Mouse (Mus musculus): Measurements from ENCODE around the gene Lrba. TPM values are rescaled to one million over a fixed set of nuclear protein-coding genes. Genes with fewer than 3 reads are reported as not detected.

The Lrba gene
- polyA plus RNA-seq, 1 experiment from 2014 or later: 2.5 TPM

DNA sequence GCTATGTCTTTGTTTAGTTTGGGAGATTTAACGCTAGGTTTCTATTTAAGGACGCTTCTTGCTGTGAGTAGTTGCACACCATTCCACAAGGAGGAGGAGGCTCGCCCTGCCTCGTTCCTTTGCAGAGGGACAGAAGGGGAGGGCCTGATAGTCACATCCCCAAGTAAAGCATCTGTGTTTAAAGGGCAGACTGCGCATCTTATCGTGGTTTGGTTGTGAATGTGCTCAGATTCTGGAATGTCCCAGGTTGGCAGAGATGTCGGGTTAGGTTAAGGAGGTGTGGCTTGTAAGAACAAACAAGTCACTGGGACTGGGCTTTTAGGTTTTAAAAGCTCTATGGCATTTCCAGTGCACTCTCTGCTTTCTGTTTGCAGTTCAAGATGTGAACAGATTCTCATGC, 464.8 kb downstream of the Lrba start:
- Histone ChIP-seq H3K4me1 (peaks cover 19% of the 10 kb centered on the region; the same call in 1 of the 2 replicates), H3K27ac (0 out of 2 replicates have a peak overlapping the region, but pooled peaks have one; percentile 16), H3K4me3 (peak overlapping the region; percentile 32; the same call in 1 of the 2 replicates), H3K27me3 (ENCODE audit: insufficient read depth, poor library complexity, severe bottlenecking) (0 out of 2 replicates have a peak, but pooled peaks cover 10% of the 10 kb centered on the region), H3K9me3 (no peaks in the 10 kb centered on the region), H3K36me3 (no peaks in the 10 kb centered on the region)
- 6% methylated on average over 7 of the region's 7 CpGs for WGBS
- DNase-seq (ENCODE audit: low spot score): no peak

DNA sequence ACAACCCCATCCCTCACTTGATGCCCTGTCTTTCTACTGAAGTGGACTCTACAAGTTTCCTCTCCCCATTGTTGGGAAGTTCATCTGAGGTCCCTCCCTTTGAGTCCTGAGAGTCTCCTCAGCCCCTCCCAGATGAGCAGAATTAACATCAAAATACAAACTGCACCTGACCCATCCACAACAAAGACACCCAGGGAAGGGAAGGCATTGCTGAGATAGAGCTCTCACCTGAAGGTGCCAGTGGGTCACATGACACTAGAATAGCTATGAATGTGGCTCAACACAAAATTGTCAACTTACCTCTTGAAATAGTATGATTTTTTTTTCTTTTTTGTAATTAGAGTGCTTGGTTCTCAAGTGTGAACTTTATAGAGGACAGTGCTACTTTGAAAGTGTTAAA, 468.3 kb downstream of the Lrba start:
- no peak overlapping the region for H3K4me3 ChIP-seq
- H3K9me3 ChIP-seq: no peaks in the 10 kb centered on the region
- H3K4me1 ChIP-seq: peaks cover 15% of the 10 kb centered on the region; the same call in 1 of the 2 replicates
- H3K36me3 ChIP-seq: no peaks in the 10 kb centered on the region
- H3K27ac ChIP-seq: no peak overlapping the region
- no peaks in the 10 kb centered on the region for H3K27me3 ChIP-seq (ENCODE audit: insufficient read depth, poor library complexity, severe bottlenecking)
- no peak for DNase-seq (ENCODE audit: low spot score)

DNA sequence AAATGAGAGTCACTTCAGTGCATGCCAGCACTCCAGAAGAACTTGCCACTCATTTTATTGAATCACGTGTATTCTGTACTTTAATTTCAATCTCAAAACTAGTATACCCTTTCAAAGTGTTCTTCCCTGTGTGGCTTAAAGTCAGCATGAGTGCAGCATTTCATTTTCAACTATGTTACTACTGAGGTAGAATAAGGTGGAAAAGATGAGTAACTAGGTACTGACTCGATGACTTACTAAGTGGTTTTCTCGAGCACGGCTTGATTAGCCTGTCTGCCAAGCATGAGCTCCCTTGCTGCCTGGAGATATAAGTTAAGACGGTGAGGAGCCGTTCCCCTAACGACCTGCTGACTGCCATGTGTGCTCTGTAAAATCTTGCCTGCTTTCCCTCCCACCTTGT, 469.1 kb downstream of the Lrba start:
- Histone ChIP-seq H3K27me3 (ENCODE audit: insufficient read depth, poor library complexity, severe bottlenecking) (no peaks in the 10 kb centered on the region), H3K36me3 (no peaks in the 10 kb centered on the region), H3K27ac (no peak overlapping the region), H3K9me3 (no peaks in the 10 kb centered on the region), H3K4me3 (no peak overlapping the region), H3K4me1 (peaks cover 8% of the 10 kb centered on the region; the same call in 1 of the 2 replicates)
- WGBS: 52% methylated on average over 7 of the region's 7 CpGs
- no peak for DNase-seq (ENCODE audit: low spot score)

DNA sequence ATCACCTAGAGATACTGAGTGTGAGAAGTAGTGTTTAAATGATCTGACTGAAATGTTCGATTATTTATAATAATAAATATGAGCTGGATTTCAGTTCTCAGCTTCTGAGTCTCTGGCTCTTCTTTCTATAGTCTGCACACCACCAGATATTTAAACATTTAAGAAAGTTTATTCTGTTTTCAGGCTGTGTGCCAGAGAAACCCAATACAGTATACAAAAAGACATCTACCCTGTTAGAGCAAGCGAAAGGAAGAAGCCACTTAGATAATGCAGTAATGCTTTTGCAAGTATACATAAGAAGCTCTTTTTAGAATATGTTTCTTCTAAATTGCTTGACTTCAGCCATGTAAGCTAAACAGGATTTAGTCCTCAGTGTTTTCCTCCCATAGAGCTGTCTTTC, 474.5 kb downstream of the Lrba start:
- H3K4me3 ChIP-seq: no peak overlapping the region
- no peaks in the 10 kb centered on the region for H3K27me3 ChIP-seq (ENCODE audit: insufficient read depth, poor library complexity, severe bottlenecking)
- no peaks in the 10 kb centered on the region for H3K9me3 ChIP-seq
- peaks cover 10% of the 10 kb centered on the region for H3K4me1 ChIP-seq
- no peak overlapping the region for H3K27ac ChIP-seq
- 79% methylated on average over 2 of the region's 2 CpGs for WGBS
- H3K36me3 ChIP-seq: no peaks in the 10 kb centered on the region
- no peak for DNase-seq (ENCODE audit: low spot score)

DNA sequence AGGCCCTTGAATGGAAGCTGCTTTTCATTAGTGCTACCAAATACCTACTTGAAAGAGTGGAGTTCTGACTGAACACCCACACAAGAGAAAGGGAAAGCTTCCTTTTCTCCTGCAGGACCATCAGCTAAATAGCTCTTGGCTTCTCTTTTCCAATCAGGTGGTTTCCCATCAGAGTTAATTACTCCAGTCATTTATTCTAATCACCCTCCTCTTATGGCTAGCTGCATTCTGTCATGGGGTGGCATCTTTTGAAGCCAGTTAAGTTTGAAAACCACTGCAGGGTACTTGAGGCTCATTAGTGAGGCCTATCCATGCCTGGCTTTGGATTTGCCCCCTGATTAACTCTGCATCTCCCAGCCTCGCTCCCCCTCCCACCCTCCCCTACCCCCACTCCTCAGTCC, 476.7 kb downstream of the Lrba start:
- H3K27me3 ChIP-seq (ENCODE audit: insufficient read depth, poor library complexity, severe bottlenecking): no peaks in the 10 kb centered on the region
- no peaks in the 10 kb centered on the region for H3K9me3 ChIP-seq
- DNase-seq (ENCODE audit: low spot score): no peak
- 5% methylated on average over 1 of the region's 1 CpGs for WGBS
- H3K4me3 ChIP-seq: no peak overlapping the region
- peaks cover 10% of the 10 kb centered on the region for H3K4me1 ChIP-seq
- H3K36me3 ChIP-seq: no peaks in the 10 kb centered on the region
- H3K27ac ChIP-seq: 0 out of 2 replicates have a peak overlapping the region, but pooled peaks have one; percentile 7

DNA sequence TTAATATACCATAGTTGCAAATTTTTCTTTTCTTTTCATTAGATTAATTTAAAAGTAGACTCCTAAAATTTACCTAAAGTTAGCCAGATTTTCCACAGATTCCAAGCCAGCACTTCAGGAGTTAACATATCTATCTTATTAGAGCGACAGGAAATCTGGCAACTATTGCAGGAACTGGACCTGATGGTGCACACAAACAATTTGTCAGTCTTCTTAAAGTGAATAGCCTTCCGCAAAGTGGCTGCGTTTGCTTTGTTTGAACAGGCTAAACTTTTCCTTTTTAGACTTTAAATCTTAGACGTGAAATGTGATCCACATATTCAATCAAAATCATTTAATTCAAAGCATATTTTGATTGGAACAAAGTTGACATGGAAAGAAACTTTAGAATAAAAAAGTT, 485.0 kb downstream of the Lrba start:
- DNase-seq (ENCODE audit: low spot score): no peak
- Histone ChIP-seq H3K36me3 (no peaks in the 10 kb centered on the region), H3K27ac (no peak overlapping the region)

DNA sequence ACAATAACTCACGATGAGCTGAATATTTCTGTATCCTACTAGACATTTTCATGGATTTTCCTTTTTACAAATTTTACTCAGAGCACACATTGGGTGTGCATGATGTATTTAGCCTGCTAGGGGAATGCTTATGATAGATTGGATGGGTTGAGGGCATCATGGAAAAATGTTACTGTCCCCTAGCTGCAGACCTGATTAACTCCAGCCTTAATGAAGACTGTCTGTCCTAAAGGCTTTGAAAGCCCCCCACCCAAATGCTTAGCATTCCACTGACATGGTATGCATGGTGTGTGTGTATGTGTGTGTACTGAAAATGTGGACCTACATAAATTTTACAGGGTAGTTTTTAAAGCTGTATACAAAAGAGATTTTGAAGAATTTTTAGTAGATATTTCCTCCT, 487.1 kb downstream of the Lrba start:
- H3K27ac ChIP-seq: no peak overlapping the region
- H3K27me3 ChIP-seq (ENCODE audit: insufficient read depth, poor library complexity, severe bottlenecking): no peaks in the 10 kb centered on the region
- DNase-seq (ENCODE audit: low spot score): no peak
- H3K36me3 ChIP-seq: no peaks in the 10 kb centered on the region
- no peak overlapping the region for H3K4me3 ChIP-seq
- 76% methylated on average over 1 of the region's 1 CpGs for WGBS
- H3K9me3 ChIP-seq: no peaks in the 10 kb centered on the region
- peaks cover 21% of the 10 kb centered on the region; the same call in 1 of the 2 replicates for H3K4me1 ChIP-seq

More for the DNA sequence above, 485.0 kb downstream of the Lrba start:
- H3K4me3 ChIP-seq: no peak overlapping the region
- WGBS: 50% methylated on average over 4 of the region's 4 CpGs
- H3K4me1 ChIP-seq: peaks cover 16% of the 10 kb centered on the region; the same call in 1 of the 2 replicates
- no peaks in the 10 kb centered on the region for H3K9me3 ChIP-seq
- H3K27me3 ChIP-seq (ENCODE audit: insufficient read depth, poor library complexity, severe bottlenecking): no peaks in the 10 kb centered on the region

DNA sequence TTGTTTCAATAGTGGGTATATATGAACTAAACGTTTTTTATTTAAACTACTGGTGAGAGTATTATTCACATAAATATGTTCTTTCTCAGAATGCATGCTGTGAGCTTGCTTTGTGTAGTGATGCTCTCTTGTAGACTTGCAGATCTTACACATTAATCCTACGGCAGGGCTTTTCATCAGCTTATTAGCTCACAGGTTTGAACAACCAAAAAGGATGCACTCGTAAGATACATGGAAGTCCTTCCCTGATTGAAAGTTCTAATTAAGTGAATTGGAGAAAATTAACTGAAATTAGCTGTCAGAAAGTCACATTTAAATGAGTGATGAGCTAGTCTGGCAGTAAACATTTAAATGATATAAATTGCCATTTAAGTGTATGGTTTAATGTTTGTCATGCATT, 488.3 kb downstream of the Lrba start:
- Histone ChIP-seq H3K27me3 (ENCODE audit: insufficient read depth, poor library complexity, severe bottlenecking) (no peaks in the 10 kb centered on the region), H3K27ac (no peak overlapping the region), H3K9me3 (no peaks in the 10 kb centered on the region), H3K4me1 (peaks cover 21% of the 10 kb centered on the region; the same call in 1 of the 2 replicates), H3K4me3 (no peak overlapping the region), H3K36me3 (no peaks in the 10 kb centered on the region)
- 52% methylated on average over 3 of the region's 3 CpGs for WGBS
- DNase-seq (ENCODE audit: low spot score): no peak

DNA sequence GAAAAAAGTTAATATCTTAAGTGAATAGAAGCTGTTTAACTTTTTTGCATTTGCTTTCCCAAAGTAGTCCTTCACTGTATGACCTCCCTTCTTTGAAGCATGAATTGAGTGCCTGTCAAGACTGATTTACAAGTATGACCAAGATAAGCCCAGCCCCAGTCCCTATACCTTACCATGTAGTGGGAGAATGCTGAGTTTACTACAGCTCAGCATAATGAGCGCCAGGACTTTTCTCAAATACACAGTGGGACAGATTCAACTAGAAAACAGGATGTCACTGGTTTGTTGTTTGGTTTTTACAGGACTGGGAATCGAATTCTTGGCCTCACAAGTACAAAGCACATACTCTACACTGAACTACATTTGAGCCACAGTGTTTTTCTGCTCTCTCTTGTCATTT, 490.0 kb downstream of the Lrba start:
- WGBS: 77% methylated on average over 2 of the region's 2 CpGs
- no peak overlapping the region for H3K4me3 ChIP-seq
- H3K9me3 ChIP-seq: no peaks in the 10 kb centered on the region
- H3K27me3 ChIP-seq (ENCODE audit: insufficient read depth, poor library complexity, severe bottlenecking): no peaks in the 10 kb centered on the region
- no peak for DNase-seq (ENCODE audit: low spot score)
- H3K36me3 ChIP-seq: no peaks in the 10 kb centered on the region
- H3K4me1 ChIP-seq: peaks cover 30% of the 10 kb centered on the region; the same call in 1 of the 2 replicates
- H3K27ac ChIP-seq: no peak overlapping the region

DNA sequence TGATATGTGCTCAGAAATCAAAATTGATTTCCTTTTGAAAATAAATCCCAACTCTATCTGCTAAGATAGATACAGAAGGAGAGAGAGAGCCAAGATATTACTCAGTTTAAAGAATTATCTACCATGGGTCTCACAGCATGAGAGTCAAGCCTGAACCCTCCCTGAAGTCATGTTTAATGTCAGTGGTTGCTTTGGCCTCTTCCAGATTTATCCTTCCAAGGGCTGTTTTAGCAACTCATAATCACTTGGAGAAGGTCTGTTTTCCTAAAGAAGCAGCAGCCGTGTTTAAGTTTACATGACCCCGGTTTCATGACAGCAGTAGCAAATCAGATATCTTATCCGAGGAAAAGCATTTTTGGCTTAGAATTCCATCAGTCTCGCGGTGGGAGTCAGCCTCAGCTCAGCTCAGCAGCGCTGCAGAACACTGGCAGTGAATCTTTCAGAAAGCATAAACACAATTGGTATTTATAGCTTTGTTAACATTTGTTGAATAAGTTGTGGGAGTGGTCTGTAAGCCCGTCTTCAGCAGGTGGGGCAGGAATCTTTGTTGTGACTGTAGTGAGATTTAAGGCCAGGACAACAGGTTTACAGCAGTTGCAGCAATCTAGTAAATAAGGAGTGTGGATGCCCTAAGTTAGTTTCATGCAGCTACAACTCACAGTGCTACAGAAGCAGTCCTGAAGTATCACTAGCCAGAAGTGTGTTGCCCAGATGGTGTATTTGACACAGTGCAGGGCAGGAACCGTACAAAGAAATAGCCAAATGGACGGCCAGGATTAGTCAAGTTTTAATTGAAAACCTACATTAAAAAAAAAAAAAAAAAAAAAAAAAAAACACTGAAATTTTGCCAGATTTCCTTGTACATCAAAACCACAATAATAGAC, 499.2 kb downstream of the Lrba start:
- no peak for DNase-seq (ENCODE audit: low spot score)
- WGBS: 10% methylated on average over 9 of the region's 9 CpGs
- Histone ChIP-seq H3K9me3 (no peaks in the 10 kb centered on the region), H3K27ac (peak overlapping the region; percentile 64), H3K4me1 (peaks cover 34% of the 10 kb centered on the region), H3K27me3 (ENCODE audit: insufficient read depth, poor library complexity, severe bottlenecking) (no peaks in the 10 kb centered on the region), H3K36me3 (no peaks in the 10 kb centered on the region), H3K4me3 (no peak overlapping the region)

DNA sequence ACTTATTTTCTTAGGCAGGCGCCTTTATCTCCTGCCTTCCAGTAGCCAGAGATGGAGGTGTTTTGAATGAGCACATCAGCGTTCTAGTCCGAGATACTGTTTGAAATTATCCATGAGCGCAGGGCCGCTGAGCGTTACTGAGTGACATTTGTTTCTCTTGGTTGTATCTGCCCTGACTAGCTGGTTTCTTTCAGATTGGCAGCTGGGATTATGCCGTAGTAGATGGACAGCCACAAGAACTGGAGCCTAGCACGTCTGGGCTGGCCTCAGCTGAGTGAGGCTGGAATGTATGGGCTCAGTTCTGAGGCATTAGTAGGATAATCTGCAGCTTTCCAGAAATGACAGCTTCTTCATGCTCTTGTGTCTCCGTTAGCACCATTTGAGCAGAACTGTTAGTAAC, 500.6 kb downstream of the Lrba start:
- no peaks in the 10 kb centered on the region for H3K36me3 ChIP-seq
- WGBS: 13% methylated on average over 9 of the region's 9 CpGs
- DNase-seq (ENCODE audit: low spot score): peak; percentile 82
- H3K9me3 ChIP-seq: no peaks in the 10 kb centered on the region
- 0 out of 2 replicates have a peak overlapping the region, but pooled peaks have one; percentile 1 for H3K4me3 ChIP-seq
- H3K4me1 ChIP-seq: peaks cover 25% of the 10 kb centered on the region
- H3K27ac ChIP-seq: peak overlapping the region; percentile 64; the same call in 1 of the 2 replicates
- H3K27me3 ChIP-seq (ENCODE audit: insufficient read depth, poor library complexity, severe bottlenecking): no peaks in the 10 kb centered on the region

DNA sequence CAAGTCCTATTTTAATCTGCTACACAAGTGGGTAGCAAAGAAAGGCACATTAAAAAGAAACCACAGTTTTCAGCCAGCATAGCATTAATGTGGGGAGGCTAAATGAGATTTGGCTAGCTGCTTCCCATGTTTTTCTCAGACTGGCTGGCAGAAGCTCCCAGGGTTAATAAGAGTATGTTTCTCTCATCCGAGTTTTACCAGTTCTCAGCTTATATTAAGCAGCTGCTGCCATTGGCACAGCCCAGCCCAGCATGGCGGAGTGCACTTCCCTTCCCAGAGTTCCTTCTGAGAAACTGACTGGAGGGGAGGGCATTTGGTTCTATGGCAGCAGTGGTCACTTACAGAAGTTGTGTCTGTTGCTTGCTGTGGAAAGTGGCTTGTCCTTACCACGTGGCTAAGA, 514.4 kb downstream of the Lrba start:
- Histone ChIP-seq H3K4me3 (no peak overlapping the region), H3K4me1 (no peaks in the 10 kb centered on the region), H3K27me3 (ENCODE audit: insufficient read depth, poor library complexity, severe bottlenecking) (no peaks in the 10 kb centered on the region), H3K9me3 (no peaks in the 10 kb centered on the region), H3K27ac (no peak overlapping the region), H3K36me3 (no peaks in the 10 kb centered on the region)
- WGBS: 76% methylated on average over 3 of the region's 3 CpGs
- DNase-seq (ENCODE audit: low spot score): no peak

DNA sequence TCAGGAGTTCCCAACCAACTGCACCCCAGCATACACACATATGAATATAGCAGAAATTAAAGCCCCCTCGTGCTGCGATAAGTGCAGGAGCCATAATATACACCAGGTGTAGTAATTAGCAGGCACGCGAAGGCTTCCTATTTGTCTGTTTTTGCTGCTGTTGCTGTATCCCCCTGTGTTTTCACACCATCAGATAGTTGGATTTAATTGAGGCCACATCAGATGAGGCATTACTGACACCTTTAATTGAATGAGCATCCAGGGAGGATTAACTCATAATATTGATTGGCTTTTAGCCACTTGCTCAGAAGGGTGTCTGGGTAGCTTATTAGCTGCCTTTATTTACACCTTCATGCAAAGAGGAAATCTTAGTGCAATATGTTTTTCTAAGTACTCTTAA, 515.3 kb downstream of the Lrba start:
- 86% methylated on average over 4 of the region's 4 CpGs for WGBS
- Histone ChIP-seq H3K9me3 (no peaks in the 10 kb centered on the region), H3K4me1 (no peaks in the 10 kb centered on the region), H3K4me3 (no peak overlapping the region), H3K27ac (no peak overlapping the region), H3K36me3 (no peaks in the 10 kb centered on the region), H3K27me3 (ENCODE audit: insufficient read depth, poor library complexity, severe bottlenecking) (no peaks in the 10 kb centered on the region)
- DNase-seq (ENCODE audit: low spot score): no peak

Data from heart, embryonic 10.5 days (tissue).